Mouse (Mus musculus) spleen, adult 12 weeks (tissue): ENCODE results near the gene Gm20671.
A peak's percentile ranks its signal among the peaks of the same experiment; 100 is the strongest.
"Not testable (repeated sequence)": the region's sequence is repeated elsewhere in the genome, so short reads cannot be mapped to it uniquely, and the experiment has no call there.

Experiments used
- DNase-seq: peaks from one replicate; pipeline ENCODE4 v3.0.0; 2022; ENCODE audit warnings: low spot score

The Gm20671 gene

GRCm38 (mm10) chr5:32733892-32734291 lies 93.0 kb downstream of the Gm20671 start:
- not testable (repeated sequence) for DNase-seq

- no peak for DNase-seq
These were observed 98.1 kb downstream of the Gm20671 start for GRCm38 (mm10) chr5:32728851-32729250.

GRCm38 (mm10) chr5:32728300-32728699 lies 98.6 kb downstream of the Gm20671 start:
- DNase-seq = no peak

- not testable (repeated sequence) for DNase-seq
These were observed 101.5 kb downstream of the Gm20671 start for GRCm38 (mm10) chr5:32725397-32725796.

- DNase-seq = no peak
These were observed 102.9 kb downstream of the Gm20671 start for GRCm38 (mm10) chr5:32723981-32724380.

- not testable (repeated sequence) for DNase-seq
These were observed 104.2 kb downstream of the Gm20671 start for GRCm38 (mm10) chr5:32722711-32723110.

GRCm38 (mm10) chr5:32722263-32722662 lies 104.6 kb downstream of the Gm20671 start:
- DNase-seq = no peak

- no peak for DNase-seq
These were observed 105.6 kb downstream of the Gm20671 start for GRCm38 (mm10) chr5:32721316-32721715.

GRCm38 (mm10) chr5:32720416-32720815 lies 106.5 kb downstream of the Gm20671 start:
- DNase-seq = no peak

GRCm38 (mm10) chr5:32718916-32719315 lies 108.0 kb downstream of the Gm20671 start:
- no peak for DNase-seq

- no peak for DNase-seq
These were observed 109.2 kb downstream of the Gm20671 start for GRCm38 (mm10) chr5:32717726-32718125.

- DNase-seq = peak; percentile 70
These were observed 113.0 kb downstream of the Gm20671 start for GRCm38 (mm10) chr5:32713703-32714467.

GRCm38 (mm10) chr5:32713042-32713702 lies 113.7 kb downstream of the Gm20671 start:
- DNase-seq = no peak

GRCm38 (mm10) chr5:32712221-32713041 lies 114.5 kb downstream of the Gm20671 start:
- DNase-seq = no peak

- no peak for DNase-seq
These were observed 115.4 kb downstream of the Gm20671 start for GRCm38 (mm10) chr5:32711485-32711884.

- no peak for DNase-seq
These were observed 120.6 kb downstream of the Gm20671 start for GRCm38 (mm10) chr5:32706226-32706780.

- no peak for DNase-seq
These were observed 129.6 kb downstream of the Gm20671 start for GRCm38 (mm10) chr5:32697208-32697867.

GRCm38 (mm10) chr5:32693411-32693810 lies 133.5 kb downstream of the Gm20671 start:
- no peak for DNase-seq
